Mouse (Mus musculus): Measurements from ENCODE around the gene Gm5169. TPM values are rescaled to one million over a fixed set of nuclear protein-coding genes. Genes with fewer than 3 reads are reported as not detected.
"Not testable (repeated sequence)": the region's sequence is repeated elsewhere in the genome, so short reads cannot be mapped to it uniquely, and the experiment has no call there.

Gene Gm5169
- polyA plus RNA-seq (2016; fragmentation: Nextera tagmentation; extraction: Ambion mirVana), result not detected in 2 replicates

- not testable (repeated sequence) for ATAC-seq (ENCODE audit: low FRiP score); H3K4me1 ChIP-seq; H3K27ac ChIP-seq; H3K9ac ChIP-seq; H3K9me3 ChIP-seq; H3K4me2 ChIP-seq; H3K36me3 ChIP-seq (replicated peaks); H3K27me3 ChIP-seq; H3K4me3 ChIP-seq (replicated peaks)
- WGBS, result 77% methylated on average over 2 of the region's 6 CpGs
These were observed at the start of gene Gm5169 for GRCm38 (mm10) chrX:25301355-25301754. TSS of gene Gm5169 (minus strand) at chrX:25301455.

- not testable (repeated sequence) for ATAC-seq (ENCODE audit: low FRiP score)
- WGBS, result 96% methylated on average over 15 of the region's 15 CpGs
These were observed 46.2 kb upstream of the Gm5169 start for GRCm38 (mm10) chrX:25347424-25347823.

More at GRCm38 (mm10) chrX:25347424-25347823, 46.2 kb upstream of the Gm5169 start:
- not testable (repeated sequence) for H3K4me2 ChIP-seq; H3K4me3 ChIP-seq (replicated peaks); H3K4me1 ChIP-seq; H3K9me3 ChIP-seq; H3K9ac ChIP-seq; H3K27ac ChIP-seq; H3K27me3 ChIP-seq; H3K36me3 ChIP-seq (replicated peaks)
